Mouse (Mus musculus): Measurements from ENCODE around the gene Olfr1128. TPM values are rescaled to one million over a fixed set of nuclear protein-coding genes. Genes with fewer than 3 reads are reported as not detected.
"Not testable (repeated sequence)": the region's sequence is repeated elsewhere in the genome, so short reads cannot be mapped to it uniquely, and the experiment has no call there.

The Olfr1128 gene
- polyA plus RNA-seq (2012; rRNA removed), result not detected in 2 replicates

DNA sequence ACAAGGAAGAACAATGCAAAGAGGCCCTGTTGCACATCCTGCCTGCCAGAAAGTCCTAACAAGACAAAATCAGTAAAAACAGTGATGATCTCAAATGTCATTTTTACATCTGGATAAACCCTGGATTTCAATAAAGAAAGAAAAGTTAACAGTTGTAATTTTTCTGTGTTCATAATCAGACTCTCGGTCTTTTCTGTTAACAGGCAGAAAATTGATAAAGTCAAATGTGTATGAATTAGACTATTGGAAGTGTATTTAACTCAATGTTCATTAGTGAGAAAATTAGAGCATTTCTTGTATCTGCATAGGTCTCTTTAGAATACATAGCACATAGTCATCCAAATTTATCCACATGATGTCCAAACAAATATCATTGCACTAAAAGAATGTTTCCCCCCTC lies at the start of gene Olfr1128:
TSS of gene Olfr1128 (minus strand) at position 101 of the 400 bp plus-strand sequence.
- no peak within 1 kb of the TSS for H3K27ac ChIP-seq (ENCODE audit: insufficient read depth, low read depth, low read length)
- WGBS, result 81% methylated on average over 1 of the region's 1 CpGs
- H3K27me3 ChIP-seq (ENCODE audit: control insufficient read depth, insufficient read depth, low read length), result no peaks in the 10 kb centered on the region
- H3K36me3 ChIP-seq (ENCODE audit: control insufficient read depth, insufficient read depth, low read length), result no peaks in the 10 kb centered on the region
- H3K4me1 ChIP-seq (ENCODE audit: control insufficient read depth, insufficient read depth, insufficient read length, low read length), result no peaks in the 10 kb centered on the region
- TF ChIP-seq CTCF (IDR thresholded peaks at IDR 0.05; ENCODE audit: extremely low read depth, insufficient read length, insufficient replicate concordance, low read depth, low read length) (no peak), POLR2A (IDR thresholded peaks at IDR 0.05; ENCODE audit: low read depth, low read length) (no peak)
- no peak within 1 kb of the TSS for H3K4me3 ChIP-seq (ENCODE audit: low read depth, low read length)

DNA sequence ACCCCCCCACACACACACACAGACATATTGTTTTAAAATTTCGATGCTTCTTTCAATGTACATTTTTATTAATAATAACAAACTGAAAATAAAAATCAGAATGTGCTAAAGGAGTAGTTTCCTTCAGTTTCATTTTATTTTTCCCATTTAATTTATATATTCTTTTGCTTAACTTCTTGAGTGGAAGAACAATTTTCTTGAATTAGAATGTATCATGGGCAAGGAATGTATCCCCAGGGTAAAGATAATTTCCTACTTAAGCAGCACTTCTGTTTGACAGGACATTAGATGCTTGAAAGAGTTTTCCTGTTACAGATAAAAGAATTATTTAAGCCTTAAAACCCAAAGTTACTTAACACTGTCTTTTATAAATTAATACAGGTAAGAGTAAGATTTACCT lies 28.3 kb upstream of the Olfr1128 start, which contains the start of gene Olfr1129:
TSS of gene Olfr1129 (plus strand) at position 301 of the 400 bp plus-strand sequence.
- not testable (repeated sequence) for H3K4me3 ChIP-seq (ENCODE audit: low read depth, low read length); H3K27me3 ChIP-seq (ENCODE audit: control insufficient read depth, insufficient read depth, low read length); H3K36me3 ChIP-seq (ENCODE audit: control insufficient read depth, insufficient read depth, low read length); H3K4me1 ChIP-seq (ENCODE audit: control insufficient read depth, insufficient read depth, insufficient read length, low read length); H3K27ac ChIP-seq (ENCODE audit: insufficient read depth, low read depth, low read length)
- WGBS, result 50% methylated on average over 1 of the region's 1 CpGs

DNA sequence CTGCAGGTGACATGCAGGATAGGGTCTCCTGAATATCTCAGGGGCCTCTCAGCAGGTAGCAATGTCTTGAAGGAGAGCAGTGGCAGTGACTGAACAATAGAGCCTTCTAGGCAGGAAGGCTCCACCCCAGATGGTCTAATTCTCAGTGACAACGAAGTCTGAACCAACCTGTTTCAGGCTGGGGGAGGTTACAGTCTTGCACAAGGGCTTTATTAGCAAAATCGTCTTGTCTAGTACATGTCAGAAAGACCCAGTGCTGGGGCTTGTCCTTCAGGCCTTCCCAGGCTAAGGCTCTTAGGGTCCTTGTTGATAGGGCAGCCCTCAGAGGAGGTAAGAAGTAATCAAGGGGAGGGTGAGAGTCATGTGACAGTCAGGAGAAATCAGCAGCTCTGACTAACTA lies 10.5 kb downstream of the Olfr1128 start:
- Histone ChIP-seq H3K27me3 (ENCODE audit: control insufficient read depth, insufficient read depth, low read length) (no peaks in the 10 kb centered on the region), H3K27ac (ENCODE audit: insufficient read depth, low read depth, low read length) (no peak overlapping the region), H3K4me1 (ENCODE audit: control insufficient read depth, insufficient read depth, insufficient read length, low read length) (no peaks in the 10 kb centered on the region), H3K36me3 (ENCODE audit: control insufficient read depth, insufficient read depth, low read length) (no peaks in the 10 kb centered on the region), H3K4me3 (ENCODE audit: low read depth, low read length) (no peak overlapping the region)
- 49% methylated on average over 2 of the region's 2 CpGs for WGBS
- TF ChIP-seq POLR2A (IDR thresholded peaks at IDR 0.05; ENCODE audit: low read depth, low read length), result no peak
- TF ChIP-seq CTCF (IDR thresholded peaks at IDR 0.05; ENCODE audit: extremely low read depth, insufficient read length, insufficient replicate concordance, low read depth, low read length), result no peak

DNA sequence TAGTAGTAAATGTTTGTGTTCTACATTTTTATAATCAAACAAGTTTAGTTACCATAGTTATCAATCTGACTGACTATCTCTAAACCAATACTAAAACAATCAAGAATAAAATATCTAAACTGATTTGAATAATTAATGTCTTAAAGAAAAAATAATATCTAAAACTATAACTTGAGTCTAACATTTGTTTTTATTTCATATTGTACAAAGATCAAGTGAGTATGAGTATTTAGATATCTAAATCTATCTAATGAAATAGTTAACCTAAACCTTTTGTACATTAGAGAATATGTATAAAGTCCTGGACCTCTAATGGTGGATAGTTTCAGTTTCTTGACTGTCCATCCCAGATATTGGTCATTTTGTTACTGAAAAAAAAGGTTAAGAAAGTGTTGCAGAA lies 13.8 kb downstream of the Olfr1128 start, which contains the start of gene Olfr153:
TSS of gene Olfr153 (plus strand) at position 301 of the 400 bp plus-strand sequence.
- Histone ChIP-seq H3K4me3 (ENCODE audit: low read depth, low read length) (no peak within 1 kb of the TSS), H3K27ac (ENCODE audit: insufficient read depth, low read depth, low read length) (no peak within 1 kb of the TSS), H3K36me3 (ENCODE audit: control insufficient read depth, insufficient read depth, low read length) (no peaks in the 10 kb centered on the region), H3K4me1 (ENCODE audit: control insufficient read depth, insufficient read depth, insufficient read length, low read length) (no peaks in the 10 kb centered on the region), H3K27me3 (ENCODE audit: control insufficient read depth, insufficient read depth, low read length) (no peaks in the 10 kb centered on the region)
- TF ChIP-seq POLR2A (IDR thresholded peaks at IDR 0.05; ENCODE audit: low read depth, low read length) (no peak), CTCF (IDR thresholded peaks at IDR 0.05; ENCODE audit: extremely low read depth, insufficient read length, insufficient replicate concordance, low read depth, low read length) (no peak)

DNA sequence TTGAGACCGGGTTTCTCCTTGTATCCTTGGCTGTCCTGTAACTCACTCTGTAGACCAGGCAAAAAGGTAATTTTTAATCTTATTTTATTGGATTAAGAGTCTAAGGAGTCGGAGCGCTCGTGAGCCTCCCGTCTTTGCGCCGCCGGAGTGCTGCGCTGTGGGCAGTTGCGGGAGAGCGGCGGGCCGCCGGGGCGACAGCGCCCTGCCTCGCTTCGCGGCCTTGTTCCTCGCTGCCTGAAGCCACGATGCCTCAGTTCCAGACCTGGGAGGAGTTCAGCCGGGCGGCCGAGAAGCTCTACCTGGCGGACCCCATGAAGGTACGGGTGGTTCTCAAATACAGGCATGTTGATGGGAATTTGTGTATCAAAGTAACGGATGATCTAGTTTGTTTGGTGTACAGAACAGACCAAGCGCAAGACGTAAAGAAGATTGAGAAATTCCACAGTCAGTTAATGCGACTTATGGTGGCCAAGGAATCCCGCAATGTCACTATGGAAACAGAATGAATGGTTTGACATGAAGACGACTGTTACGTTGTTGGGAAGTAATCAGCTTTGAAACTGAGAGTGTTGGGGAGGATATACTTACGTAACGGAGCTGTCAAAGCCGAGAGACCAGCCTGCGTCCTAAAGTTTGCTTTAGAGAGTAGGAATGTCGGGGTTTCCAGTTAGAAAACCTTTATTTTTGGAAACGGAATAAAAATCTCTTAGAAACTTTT lies 19.3 kb downstream of the Olfr1128 start:
- 37% methylated on average over 39 of the region's 39 CpGs for WGBS
- not testable (repeated sequence) for H3K27me3 ChIP-seq (ENCODE audit: control insufficient read depth, insufficient read depth, low read length); H3K4me3 ChIP-seq (ENCODE audit: low read depth, low read length); H3K27ac ChIP-seq (ENCODE audit: insufficient read depth, low read depth, low read length); H3K36me3 ChIP-seq (ENCODE audit: control insufficient read depth, insufficient read depth, low read length); H3K4me1 ChIP-seq (ENCODE audit: control insufficient read depth, insufficient read depth, insufficient read length, low read length)

DNA sequence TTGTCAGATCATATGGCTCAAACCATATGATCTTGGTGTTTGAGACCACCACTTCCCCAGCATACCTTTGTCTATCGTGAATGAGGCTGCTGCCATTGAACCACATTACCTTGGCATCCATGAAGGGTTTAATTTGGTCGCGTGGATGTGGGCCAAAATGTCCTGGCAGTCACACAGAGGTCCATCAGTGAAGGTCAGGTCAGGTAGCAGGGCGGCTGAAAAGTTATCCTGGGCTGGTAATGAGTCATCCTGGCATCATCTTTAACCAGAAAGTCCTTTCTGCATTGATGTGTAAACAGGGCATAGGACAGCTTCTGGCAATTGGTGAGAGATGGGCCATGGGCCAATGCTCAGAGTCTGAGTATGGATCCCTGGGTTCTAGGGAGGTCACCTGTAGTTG lies 24.7 kb downstream of the Olfr1128 start:
- 79% methylated on average over 4 of the region's 4 CpGs for WGBS
- TF ChIP-seq CTCF (IDR thresholded peaks at IDR 0.05; ENCODE audit: extremely low read depth, insufficient read length, insufficient replicate concordance, low read depth, low read length) (no peak), POLR2A (IDR thresholded peaks at IDR 0.05; ENCODE audit: low read depth, low read length) (no peak)

DNA sequence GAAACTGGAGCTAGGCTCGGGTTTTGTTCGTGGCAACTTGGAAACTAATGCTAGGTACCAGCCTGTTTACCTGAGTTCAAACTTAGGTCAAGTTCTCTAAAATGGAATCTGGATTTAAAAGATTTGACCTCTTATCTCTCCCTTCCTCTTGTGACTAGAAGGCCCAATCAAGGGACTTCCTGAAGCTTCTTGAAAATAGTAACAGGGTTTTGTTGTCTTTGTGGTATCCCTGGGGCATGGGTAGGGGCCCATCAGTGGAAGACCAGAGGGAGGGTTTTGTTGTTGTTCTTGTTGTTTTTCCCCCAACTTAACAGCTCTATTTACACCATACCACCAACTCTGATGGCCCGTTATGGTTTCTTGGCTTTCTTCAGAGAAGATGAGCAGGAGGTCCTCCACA lies 28.8 kb downstream of the Olfr1128 start:
- 83% methylated on average over 3 of the region's 3 CpGs for WGBS
- H3K27me3 ChIP-seq (ENCODE audit: control insufficient read depth, insufficient read depth, low read length), result no peaks in the 10 kb centered on the region

More for the DNA sequence above, 24.7 kb downstream of the Olfr1128 start:
- Histone ChIP-seq H3K4me1 (ENCODE audit: control insufficient read depth, insufficient read depth, insufficient read length, low read length) (no peaks in the 10 kb centered on the region), H3K27me3 (ENCODE audit: control insufficient read depth, insufficient read depth, low read length) (no peaks in the 10 kb centered on the region), H3K36me3 (ENCODE audit: control insufficient read depth, insufficient read depth, low read length) (no peaks in the 10 kb centered on the region), H3K4me3 (ENCODE audit: low read depth, low read length) (no peak overlapping the region), H3K27ac (ENCODE audit: insufficient read depth, low read depth, low read length) (no peak overlapping the region)

More for the DNA sequence above, 28.8 kb downstream of the Olfr1128 start:
- TF ChIP-seq POLR2A (IDR thresholded peaks at IDR 0.05; ENCODE audit: low read depth, low read length), result no peak
- TF ChIP-seq CTCF (IDR thresholded peaks at IDR 0.05; ENCODE audit: extremely low read depth, insufficient read length, insufficient replicate concordance, low read depth, low read length), result no peak
- no peaks in the 10 kb centered on the region for H3K4me1 ChIP-seq (ENCODE audit: control insufficient read depth, insufficient read depth, insufficient read length, low read length)
- H3K27ac ChIP-seq (ENCODE audit: insufficient read depth, low read depth, low read length), result no peak overlapping the region
- no peak overlapping the region for H3K4me3 ChIP-seq (ENCODE audit: low read depth, low read length)
- H3K36me3 ChIP-seq (ENCODE audit: control insufficient read depth, insufficient read depth, low read length), result no peaks in the 10 kb centered on the region
